Mouse (Mus musculus): ENCODE data around the gene Nmrk2. TPM values are rescaled to one million over a fixed set of nuclear protein-coding genes. Genes with fewer than 3 reads are reported as not detected.
A peak's percentile ranks its signal among the peaks of the same experiment; 100 is the strongest.
"Not testable (repeated sequence)": the region's sequence is repeated elsewhere in the genome, so short reads cannot be mapped to it uniquely, and the experiment has no call there.

Gene Nmrk2
- polyA plus RNA-seq, 1 experiment, result not detected

DNA sequence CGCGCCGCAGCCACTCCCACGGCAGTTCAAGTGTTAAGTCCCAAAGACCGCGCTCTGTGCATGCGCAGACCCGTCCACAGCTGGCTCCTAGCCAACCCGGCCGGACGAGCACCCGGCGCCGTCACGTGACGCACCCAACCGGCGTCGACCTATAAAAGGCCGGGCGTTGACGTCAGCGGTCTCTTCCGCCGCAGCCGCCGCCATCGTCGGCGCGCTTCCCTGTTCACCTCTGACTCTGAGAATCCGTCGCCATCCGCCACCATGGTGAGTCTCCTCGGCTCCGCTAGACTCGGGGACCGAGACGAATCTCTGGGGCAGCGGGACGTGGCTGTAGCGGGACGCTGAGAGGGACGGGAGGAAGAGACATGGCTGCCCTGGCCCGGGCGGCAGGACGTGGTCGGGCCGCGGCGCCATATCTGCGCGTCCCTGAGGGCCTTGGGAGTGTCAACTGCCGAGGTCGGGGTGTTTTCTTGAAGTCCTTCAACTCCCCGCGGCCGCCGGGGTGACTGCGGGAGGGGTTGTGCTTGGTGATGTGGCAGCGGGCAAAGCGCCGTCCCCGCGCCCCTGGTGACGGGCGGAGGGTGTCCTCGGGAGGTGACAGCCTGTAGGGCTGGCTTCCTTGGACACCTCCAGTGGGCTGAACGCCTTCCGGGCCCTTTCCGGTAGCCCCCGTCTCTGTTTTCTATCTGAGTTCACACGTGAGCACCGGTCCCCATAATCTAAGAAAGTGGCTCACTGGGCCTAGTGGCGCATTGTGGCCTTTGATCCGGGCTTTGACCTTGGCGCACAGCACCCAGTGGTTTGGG lies 25.2 kb downstream of the Nmrk2 start, which contains the start of gene Eef2:
TSS of gene Eef2 (plus strand) at position 166 of the 806 bp plus-strand sequence.
- peaks cover 83% of the 10 kb centered on the region for H3K4me1 ChIP-seq (ENCODE audit: control insufficient read depth)
- peaks cover 49% of the 10 kb centered on the region for H3K36me3 ChIP-seq (ENCODE audit: control insufficient read depth)
- no peak for TF ChIP-seq TAL1 (IDR thresholded peaks at IDR 0.05; ENCODE audit: low read length)
- TF ChIP-seq GATA1 (IDR thresholded peaks at IDR 0.05; ENCODE audit: low read length), result no peak

DNA sequence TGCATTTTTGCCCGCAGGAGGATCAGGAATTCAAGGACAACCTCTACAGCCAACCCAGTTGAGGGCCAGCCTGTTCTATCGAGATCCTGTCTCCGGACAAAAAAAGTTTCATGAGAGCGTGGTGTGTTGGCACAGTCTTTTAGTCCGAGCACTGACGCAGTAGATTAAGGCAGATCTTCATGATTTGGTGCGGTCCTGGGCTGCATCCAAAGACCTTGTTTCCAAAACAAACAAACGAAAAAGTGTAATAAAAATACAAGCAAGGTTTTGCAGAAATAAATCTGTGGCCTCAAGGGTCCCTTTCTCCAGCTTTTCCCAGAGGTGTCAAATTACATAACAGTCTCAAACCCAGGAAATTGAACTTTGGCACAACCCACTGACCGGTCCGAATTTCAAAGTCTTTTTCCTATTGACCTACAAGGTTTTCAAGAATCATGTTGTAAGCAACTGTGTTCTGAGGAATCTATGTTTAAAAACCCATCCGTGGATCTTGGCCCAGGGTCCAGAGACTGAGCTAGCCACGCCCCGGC lies 25.9 kb downstream of the Nmrk2 start:
- H3K4me1 ChIP-seq (ENCODE audit: control insufficient read depth), result peaks cover 78% of the 10 kb centered on the region
- no peaks in the 10 kb centered on the region; the same call in 1 of the 2 replicates for H3K27me3 ChIP-seq (ENCODE audit: control insufficient read depth)
- no peak for TF ChIP-seq GATA1 (IDR thresholded peaks at IDR 0.05; ENCODE audit: low read length)
- no peak for TF ChIP-seq TAL1 (IDR thresholded peaks at IDR 0.05; ENCODE audit: low read length)
- H3K9me3 ChIP-seq (ENCODE audit: control insufficient read depth, low read length), result no peaks in the 10 kb centered on the region
- H3K4me3 ChIP-seq (replicated peaks), result peak overlapping the region; percentile 84
- peaks cover 42% of the 10 kb centered on the region for H3K36me3 ChIP-seq (ENCODE audit: control insufficient read depth)

More for the DNA sequence above, 25.2 kb downstream of the Nmrk2 start, which contains the start of gene Eef2:
- H3K4me3 ChIP-seq (replicated peaks), result peak within 1 kb of the TSS; percentile 84
- H3K27me3 ChIP-seq (ENCODE audit: control insufficient read depth), result no peaks in the 10 kb centered on the region; the same call in 1 of the 2 replicates
- no peaks in the 10 kb centered on the region for H3K9me3 ChIP-seq (ENCODE audit: control insufficient read depth, low read length)

DNA sequence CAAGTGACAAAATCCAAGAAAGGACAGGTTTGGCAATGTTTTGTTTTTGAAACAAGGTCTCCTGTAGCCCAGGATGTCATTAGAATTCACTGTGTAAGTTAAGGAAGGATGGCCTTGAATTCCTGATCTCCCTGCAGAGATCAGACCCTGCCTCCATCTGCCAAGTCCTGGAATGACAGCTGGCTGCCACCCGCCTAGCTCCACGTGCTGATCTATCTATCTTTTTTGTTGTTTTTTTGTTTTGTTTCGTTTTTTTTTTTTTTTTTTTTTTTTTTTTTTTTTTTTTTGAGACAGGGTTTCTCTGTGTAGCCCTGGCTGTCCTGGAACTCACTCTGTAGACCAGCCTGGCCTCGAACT lies 26.5 kb downstream of the Nmrk2 start:
- H3K27me3 ChIP-seq (ENCODE audit: control insufficient read depth); H3K9me3 ChIP-seq (ENCODE audit: control insufficient read depth, low read length): not testable (repeated sequence)
- Histone ChIP-seq H3K4me3 (replicated peaks) (peak overlapping the region; percentile 32), H3K4me1 (ENCODE audit: control insufficient read depth) (peaks cover 71% of the 10 kb centered on the region), H3K36me3 (ENCODE audit: control insufficient read depth) (peaks cover 35% of the 10 kb centered on the region)

DNA sequence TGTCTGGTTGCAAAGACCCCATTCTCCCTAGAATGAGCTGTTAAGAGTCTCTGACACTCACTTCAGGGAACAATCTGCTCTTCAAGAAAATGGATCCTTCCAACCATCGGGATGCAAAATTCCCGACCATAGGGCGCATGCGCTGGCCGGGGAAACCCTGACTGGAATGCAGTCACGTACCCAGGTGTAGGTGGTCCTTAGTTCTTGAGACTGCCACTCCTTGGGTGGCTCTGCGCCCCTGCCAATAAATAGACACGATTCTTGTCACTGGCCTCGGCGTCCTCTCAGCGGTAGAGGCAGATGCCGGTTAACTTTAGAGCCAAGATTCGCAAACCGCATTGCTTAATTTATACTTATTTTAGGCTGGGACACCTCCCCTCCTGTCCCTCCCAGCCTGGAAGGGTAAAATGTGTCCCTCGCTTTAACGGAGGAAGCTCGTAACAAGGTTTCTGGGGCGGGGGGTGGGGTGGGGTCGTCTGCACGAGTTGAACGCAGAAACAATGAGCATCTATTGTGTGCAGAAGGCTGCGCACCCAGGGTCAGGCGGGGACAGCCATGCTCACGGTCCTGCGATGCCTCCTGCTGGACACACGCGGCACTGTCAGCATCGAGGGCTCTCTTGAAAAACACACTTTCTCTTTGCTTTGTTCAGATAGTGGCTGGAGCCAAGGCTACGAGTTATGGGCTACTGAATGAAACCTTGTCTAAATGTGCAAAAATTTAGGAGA lies 27.1 kb downstream of the Nmrk2 start:
- Histone ChIP-seq H3K27me3 (ENCODE audit: control insufficient read depth) (no peaks in the 10 kb centered on the region; the same call in 1 of the 2 replicates), H3K4me1 (ENCODE audit: control insufficient read depth) (peaks cover 66% of the 10 kb centered on the region), H3K4me3 (replicated peaks) (peak overlapping the region; percentile 32), H3K36me3 (ENCODE audit: control insufficient read depth) (peaks cover 30% of the 10 kb centered on the region), H3K9me3 (ENCODE audit: control insufficient read depth, low read length) (no peaks in the 10 kb centered on the region)
- TF ChIP-seq TAL1 (IDR thresholded peaks at IDR 0.05; ENCODE audit: low read length) (no peak), GATA1 (IDR thresholded peaks at IDR 0.05; ENCODE audit: low read length) (no peak)

DNA sequence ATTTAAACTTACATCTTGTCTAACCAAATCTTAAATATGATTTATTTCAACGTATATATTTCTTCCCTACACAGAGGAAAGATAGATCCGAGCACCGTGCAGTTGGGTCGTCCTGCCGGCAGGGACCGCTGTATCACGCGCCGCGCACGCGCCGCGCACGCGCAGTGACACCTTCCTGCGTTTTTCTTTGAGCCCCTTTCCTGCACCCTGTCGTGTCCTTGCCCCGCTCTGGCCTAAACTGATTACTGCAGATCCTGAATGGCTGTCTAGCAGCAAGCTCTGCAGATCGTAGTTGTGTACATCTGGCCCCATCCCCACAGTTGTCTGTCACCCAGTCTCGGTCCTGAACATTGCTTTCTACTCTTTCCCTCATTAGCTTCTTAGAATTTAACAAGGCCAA lies 28.7 kb downstream of the Nmrk2 start:
- no peaks in the 10 kb centered on the region for H3K9me3 ChIP-seq (ENCODE audit: control insufficient read depth, low read length)
- H3K4me1 ChIP-seq (ENCODE audit: control insufficient read depth), result peaks cover 62% of the 10 kb centered on the region
- H3K36me3 ChIP-seq (ENCODE audit: control insufficient read depth), result peaks cover 13% of the 10 kb centered on the region
- TF ChIP-seq TAL1 (IDR thresholded peaks at IDR 0.05; ENCODE audit: low read length), result no peak
- no peak for TF ChIP-seq GATA1 (IDR thresholded peaks at IDR 0.05; ENCODE audit: low read length)
- H3K4me3 ChIP-seq (replicated peaks), result peak overlapping the region; percentile 55
- no peaks in the 10 kb centered on the region for H3K27me3 ChIP-seq (ENCODE audit: control insufficient read depth)

DNA sequence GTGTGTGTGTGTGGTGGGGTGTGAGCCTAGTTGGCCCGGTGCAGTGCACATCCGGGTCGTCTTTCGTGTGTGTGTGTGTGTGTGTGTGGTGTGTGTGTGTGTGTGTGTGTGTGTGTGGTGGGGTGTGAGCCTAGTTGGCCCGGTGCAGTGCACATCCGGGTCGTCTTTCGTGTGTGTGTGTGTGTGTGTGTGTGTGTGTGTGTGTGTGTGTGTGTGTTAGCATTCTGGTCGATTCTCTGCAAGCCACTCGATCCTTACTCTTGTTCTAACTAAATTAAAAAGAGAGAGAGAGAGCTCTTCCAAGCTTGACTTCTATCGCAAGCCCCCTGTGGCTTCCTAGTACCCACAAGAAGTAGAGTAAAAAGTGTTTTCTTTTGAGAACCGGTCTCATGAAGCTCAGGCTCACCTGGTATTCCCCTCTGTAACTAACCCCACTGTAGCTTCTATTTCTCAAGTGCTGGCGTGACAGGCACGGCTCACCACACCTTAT lies 32.4 kb downstream of the Nmrk2 start:
- H3K4me3 ChIP-seq (replicated peaks), result peak overlapping the region; percentile 40
- not testable (repeated sequence) for H3K9me3 ChIP-seq (ENCODE audit: control insufficient read depth, low read length)

DNA sequence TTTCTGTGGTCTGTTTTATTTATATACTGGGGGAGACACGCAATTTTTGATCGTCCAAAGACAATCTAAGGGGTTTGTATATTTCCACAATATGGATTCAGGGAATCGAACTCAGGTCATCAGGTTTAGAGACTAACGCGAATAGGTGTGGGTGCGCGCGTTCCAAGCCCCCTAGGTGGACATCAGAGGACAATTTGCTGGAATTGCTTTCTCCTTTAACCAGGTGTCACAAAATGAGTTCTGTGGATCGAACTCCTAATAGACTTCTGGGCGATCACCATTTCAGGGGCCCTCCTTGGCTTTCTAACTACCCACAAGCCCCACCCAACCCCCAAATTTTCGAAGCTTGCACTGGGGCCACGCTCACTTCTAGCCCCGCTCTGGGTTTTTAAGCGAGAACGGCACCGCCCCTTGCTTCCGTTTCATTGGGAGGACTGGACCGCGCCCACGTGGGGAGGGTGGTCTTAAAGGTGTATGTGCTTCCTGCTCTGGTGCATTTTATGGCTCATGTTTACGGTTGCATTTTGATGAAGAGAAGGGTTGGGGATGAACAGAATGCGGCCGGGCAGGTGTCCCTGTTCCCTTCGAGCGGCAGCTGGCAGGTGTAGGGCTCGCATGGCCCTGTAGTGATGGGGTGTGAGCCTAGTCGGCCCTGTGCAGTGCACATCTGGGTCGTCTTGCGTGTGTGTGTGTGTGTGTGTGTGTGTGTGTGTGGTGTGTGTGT lies 33.2 kb downstream of the Nmrk2 start:
- Histone ChIP-seq H3K9me3 (ENCODE audit: control insufficient read depth, low read length) (no peaks in the 10 kb centered on the region), H3K36me3 (ENCODE audit: control insufficient read depth) (peaks cover 22% of the 10 kb centered on the region), H3K4me3 (replicated peaks) (peak overlapping the region; percentile 93), H3K4me1 (ENCODE audit: control insufficient read depth) (peaks cover 62% of the 10 kb centered on the region), H3K27me3 (ENCODE audit: control insufficient read depth) (no peaks in the 10 kb centered on the region)
- TF ChIP-seq GATA1 (IDR thresholded peaks at IDR 0.05; ENCODE audit: low read length) (no peak), TAL1 (IDR thresholded peaks at IDR 0.05; ENCODE audit: low read length) (no peak)

More for the DNA sequence above, 32.4 kb downstream of the Nmrk2 start:
- H3K27me3 ChIP-seq (ENCODE audit: control insufficient read depth), result not testable (repeated sequence)
- H3K4me1 ChIP-seq (ENCODE audit: control insufficient read depth), result peaks cover 62% of the 10 kb centered on the region
- H3K36me3 ChIP-seq (ENCODE audit: control insufficient read depth), result peaks cover 14% of the 10 kb centered on the region

DNA sequence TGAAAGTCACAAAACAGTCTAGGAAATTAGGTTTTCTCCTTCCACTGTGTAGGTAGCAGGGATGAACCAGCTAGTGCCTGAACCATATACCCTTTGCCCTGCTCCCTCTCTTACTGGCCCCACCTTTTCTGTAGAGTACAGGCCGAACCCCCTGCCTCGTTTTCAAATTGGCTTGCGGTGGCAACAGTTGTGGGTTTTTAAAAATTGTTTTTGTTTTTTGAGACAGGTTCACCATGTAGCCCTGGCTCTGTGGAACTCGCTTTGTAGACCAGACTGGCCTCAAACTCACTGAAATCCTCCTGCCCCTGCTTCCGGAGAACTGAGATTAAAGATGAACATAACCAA lies 33.8 kb downstream of the Nmrk2 start:
- Histone ChIP-seq H3K4me3 (replicated peaks) (peak overlapping the region; percentile 93), H3K9me3 (ENCODE audit: control insufficient read depth, low read length) (no peaks in the 10 kb centered on the region), H3K4me1 (ENCODE audit: control insufficient read depth) (peaks cover 59% of the 10 kb centered on the region), H3K27me3 (ENCODE audit: control insufficient read depth) (no peaks in the 10 kb centered on the region), H3K36me3 (ENCODE audit: control insufficient read depth) (peaks cover 27% of the 10 kb centered on the region)
- TF ChIP-seq GATA1 (IDR thresholded peaks at IDR 0.05; ENCODE audit: low read length) (no peak), TAL1 (IDR thresholded peaks at IDR 0.05; ENCODE audit: low read length) (no peak)
